ENCODE assay signal across 8 mouse cellular contexts in the genomic region with DNA sequence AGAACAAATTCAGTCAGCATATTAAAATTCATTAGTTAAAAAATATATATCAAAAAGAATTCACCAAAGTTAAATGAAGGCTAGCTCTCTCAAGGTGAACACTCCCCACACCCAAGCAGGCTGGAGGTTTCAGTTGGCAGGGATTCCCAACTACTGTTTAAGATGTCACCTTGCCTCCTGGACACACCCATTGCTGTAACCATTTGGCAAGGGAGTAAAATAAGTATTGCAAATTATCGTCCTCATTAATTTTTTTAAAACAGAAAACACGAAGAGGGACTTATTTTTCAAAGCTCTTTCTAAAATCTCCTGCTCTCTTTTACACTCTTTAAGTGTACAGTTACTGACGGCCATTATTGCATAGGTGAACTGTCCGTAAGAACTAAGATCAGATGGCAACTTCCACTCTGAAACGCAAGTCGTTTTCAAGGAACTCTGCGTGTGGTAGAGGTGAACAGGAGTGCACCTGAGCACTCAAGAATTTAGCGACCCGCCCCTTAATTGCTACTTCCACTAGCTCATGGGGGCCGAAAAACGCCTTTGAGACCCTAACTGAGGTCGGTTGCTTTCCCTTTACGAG. TPM values are rescaled to one million over a fixed set of nuclear protein-coding genes. Genes with fewer than 3 reads are reported as not detected.
DNase-seq lines count a peak whose midpoint lies in the region; ATAC-seq and TF ChIP-seq lines count a peak whose summit lies in the region.

No protein-coding gene starts in this region.

- TF ChIP-seq EP300 in lung, postnatal 0 days (IDR thresholded peaks at IDR 0.05): 0 out of 2 replicates have a peak, but pooled peaks have one; percentile 21

- no peaks in the 10 kb centered on the region for H3K27me3 ChIP-seq in kidney, embryonic 14.5 days (ENCODE audit: control insufficient read depth, insufficient read depth, low read length)
- H3K27me3 ChIP-seq in hindbrain, embryonic 15.5 days: no peaks in the 10 kb centered on the region
- no peaks in the 10 kb centered on the region for H3K27me3 ChIP-seq in lung, postnatal 0 days (replicated peaks; ENCODE audit: insufficient read depth, low read length)

- peaks cover 11% of the 10 kb centered on the region; the same call in 1 of the 2 replicates for H3K36me3 ChIP-seq in kidney, embryonic 14.5 days (ENCODE audit: control insufficient read depth, insufficient read depth, low read length)
- H3K36me3 ChIP-seq in hindbrain, embryonic 15.5 days: no peaks in the 10 kb centered on the region
- no peaks in the 10 kb centered on the region for H3K36me3 ChIP-seq in lung, postnatal 0 days (ENCODE audit: insufficient read depth, low read length)

- no peak for TF ChIP-seq CTCF in lung, postnatal 0 days (IDR thresholded peaks at IDR 0.05)

- peak overlapping the region; percentile 98 for H3K9ac ChIP-seq in kidney, embryonic 14.5 days (ENCODE audit: low read depth, low read length)
- peak overlapping the region; percentile 100 for H3K9ac ChIP-seq in hindbrain, embryonic 15.5 days
- peak overlapping the region; percentile 97 for H3K9ac ChIP-seq in lung, postnatal 0 days (replicated peaks; ENCODE audit: low read depth)

- WGBS in kidney, embryonic 14.5 days: under 1% methylated on average over 13 of the region's 13 CpGs
- WGBS in hindbrain, embryonic 15.5 days: 0% methylated on average over 13 of the region's 13 CpGs
- WGBS in lung, postnatal 0 days: under 1% methylated on average over 13 of the region's 13 CpGs

- ATAC-seq in kidney, embryonic 14.5 days (ENCODE audit: low FRiP score, low TSS enrichment): no peak
- no peak for ATAC-seq in hindbrain, embryonic 15.5 days (ENCODE audit: low FRiP score, low read depth)
- ATAC-seq in lung, postnatal 0 days: no peak

- H3K4me2 ChIP-seq in kidney, embryonic 14.5 days (replicated peaks; ENCODE audit: low read depth, low read length): peak overlapping the region; percentile 58
- peak overlapping the region; percentile 69 for H3K4me2 ChIP-seq in hindbrain, embryonic 15.5 days
- peak overlapping the region; percentile 58 for H3K4me2 ChIP-seq in lung, postnatal 0 days (replicated peaks; ENCODE audit: low read depth, low read length)

- H3K4me3 ChIP-seq in kidney, embryonic 14.5 days (ENCODE audit: low read length): peak overlapping the region; percentile 97
- peak overlapping the region; percentile 94 for H3K4me3 ChIP-seq in hindbrain, embryonic 15.5 days
- peak overlapping the region; percentile 98 for H3K4me3 ChIP-seq in lung, postnatal 0 days (ENCODE audit: low read depth, low read length)

- peak overlapping the region; percentile 98; the same call in 1 of the 2 replicates for H3K27ac ChIP-seq in kidney, embryonic 14.5 days (ENCODE audit: low read depth, low read length)
- peak overlapping the region; percentile 99 for H3K27ac ChIP-seq in hindbrain, embryonic 15.5 days (replicated peaks)
- peak overlapping the region; percentile 95 for H3K27ac ChIP-seq in lung, postnatal 0 days (ENCODE audit: low read length)

- H3K4me1 ChIP-seq in kidney, embryonic 14.5 days (ENCODE audit: control insufficient read depth, insufficient read depth, low read length): peaks cover 35% of the 10 kb centered on the region
- H3K4me1 ChIP-seq in hindbrain, embryonic 15.5 days (replicated peaks): peaks cover 49% of the 10 kb centered on the region
- peaks cover 18% of the 10 kb centered on the region for H3K4me1 ChIP-seq in lung, postnatal 0 days (ENCODE audit: insufficient read depth, low read depth, low read length)

- no peaks in the 10 kb centered on the region for H3K9me3 ChIP-seq in kidney, embryonic 14.5 days (ENCODE audit: control insufficient read depth, low read length)
- H3K9me3 ChIP-seq in hindbrain, embryonic 15.5 days: no peaks in the 10 kb centered on the region
- H3K9me3 ChIP-seq in lung, postnatal 0 days (ENCODE audit: low read length): no peaks in the 10 kb centered on the region

- DNase-seq in kidney, adult 11 months: no peak
- DNase-seq in c-Kit-negative CD71-positive TER-119-positive erythroid progenitor cells, embryonic 14.5 days (ENCODE audit: low read depth, low spot score): peak; percentile 33
- no peak for DNase-seq in lung, postnatal 0 days (ENCODE audit: low spot score)
- no peak for DNase-seq in Muller cell, postnatal 12 days (ENCODE audit: inconsistent ontology term)
- DNase-seq in adrenal gland, postnatal 4 days (ENCODE audit: low spot score in 2 of 2): no peak
- DNase-seq in cerebellum, adult 18-20 months: no peak

RNA-seq across cellular contexts. Expression of gene Calm2, which starts 1.3 kb away (rescaled TPM):
- polyA plus RNA-seq in kidney, embryonic 14.5 days (2014; fragmentation: Nextera tagmentation; extraction: Ambion mirVana): 1,015 and 1,361 TPM in 2 replicates
- polyA plus RNA-seq in hindbrain, embryonic 15.5 days (2015; fragmentation: Nextera tagmentation; extraction: Ambion mirVana): 2,472 and 2,541 TPM in 2 replicates
- polyA plus RNA-seq in lung, postnatal 0 days (2015; fragmentation: Nextera tagmentation; extraction: Ambion mirVana): 867 and 887 TPM in 2 replicates
- total RNA-seq in adrenal gland, postnatal 4 days (2021): 100 to 1,000 TPM; 558 to 566 TPM

RNA-seq across cellular contexts. Expression of gene Stpg4, which starts 17.9 kb away (rescaled TPM):
- polyA plus RNA-seq in kidney, embryonic 14.5 days (2014; fragmentation: Nextera tagmentation; extraction: Ambion mirVana): 0.51 TPM in 1 of 2 replicates, not detected in the other
- not detected in 2 replicates for polyA plus RNA-seq in hindbrain, embryonic 15.5 days (2015; fragmentation: Nextera tagmentation; extraction: Ambion mirVana)
- not detected in 2 replicates for polyA plus RNA-seq in lung, postnatal 0 days (2015; fragmentation: Nextera tagmentation; extraction: Ambion mirVana)
- under 1 TPM in 1 of 2 experiments, not detected in 1; 0.51 TPM for total RNA-seq in adrenal gland, postnatal 4 days (2021)
